Mouse (Mus musculus) kidney, postnatal 14 days (tissue): ENCODE measurements around the gene Hapln1.

Experiments
- DNase-seq: peaks from one replicate; pipeline ENCODE4 v3.0.0; 2022; ENCODE audit warnings: mixed read lengths

Hapln1 gene

GRCm38 (mm10) chr13:89600466-89600865 lies 60.9 kb downstream of the Hapln1 start:
- no peak for DNase-seq

GRCm38 (mm10) chr13:89603336-89603735 lies 63.7 kb downstream of the Hapln1 start:
- no peak for DNase-seq

- no peak for DNase-seq
Observed at GRCm38 (mm10) chr13:89607399-89607798, 67.8 kb downstream of the Hapln1 start.

GRCm38 (mm10) chr13:89619064-89619463 lies 79.5 kb downstream of the Hapln1 start:
- DNase-seq = no peak

GRCm38 (mm10) chr13:89634137-89634683 lies 94.6 kb downstream of the Hapln1 start:
- peak; percentile 58 for DNase-seq

- no peak for DNase-seq
Observed at GRCm38 (mm10) chr13:89637012-89637411, 97.4 kb downstream of the Hapln1 start.

- DNase-seq = no peak
Observed at GRCm38 (mm10) chr13:89645589-89645988, 106.0 kb downstream of the Hapln1 start.

GRCm38 (mm10) chr13:89652773-89653172 lies 113.2 kb downstream of the Hapln1 start:
- no peak for DNase-seq

GRCm38 (mm10) chr13:89653279-89653678 lies 113.7 kb downstream of the Hapln1 start:
- DNase-seq = no peak

- no peak for DNase-seq
Observed at GRCm38 (mm10) chr13:89657046-89657445, 117.5 kb downstream of the Hapln1 start.
